Mouse (Mus musculus) adrenal gland, adult 2 months (tissue): ENCODE results near the gene Mllt6. TPM values are rescaled to one million over a fixed set of nuclear protein-coding genes. Genes with fewer than 3 reads are reported as not detected.
A peak's percentile ranks its signal among the peaks of the same experiment; 100 is the strongest.

Source experiments
- DNase-seq: peaks from one replicate; pipeline ENCODE4 v3.0.0; 2021
- polyA plus RNA-seq: library from polyadenylated mRNA; depleted of rRNA; stranded (reverse); fragments of >200 nt; gene quantifications from 2 replicates; pipeline ENCODE4 v1.2.3, GENCODE M21; 2012
- total RNA-seq, 2 experiments: library from RNA; stranded (reverse); gene quantifications; 2 replicates each; pipeline ENCODE4 v1.2.3; 2021

Mllt6 gene
- total and polyA plus RNA-seq, 3 experiments, result 30.6 to 73.0 (median 51.2) TPM

GRCm38 (mm10) chr11:97668160-97668559, 4.9 kb downstream of the Mllt6 start:
- no peak for DNase-seq

DNA sequence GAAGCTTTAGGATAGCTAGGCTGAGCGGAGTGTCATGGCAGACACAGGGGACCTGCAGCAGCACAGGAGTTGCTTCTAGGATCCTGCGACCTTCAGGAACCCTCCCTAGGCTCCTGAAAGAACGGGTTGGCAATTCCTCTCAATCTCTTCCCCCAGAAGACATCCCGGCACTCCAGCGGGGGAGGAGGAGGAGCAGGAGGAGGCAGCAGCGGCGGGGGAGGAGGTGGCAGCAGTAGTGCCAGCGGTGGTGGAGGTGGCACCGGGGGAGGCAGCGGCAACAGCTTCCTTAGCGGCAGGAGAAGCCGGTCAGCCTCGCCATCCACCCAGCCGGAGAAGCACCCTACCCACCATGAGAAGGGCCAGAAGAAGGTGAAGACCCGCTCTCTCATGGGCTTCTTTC, 6.1 kb downstream of the Mllt6 start:
- DNase-seq, result peak; percentile 24

DNA sequence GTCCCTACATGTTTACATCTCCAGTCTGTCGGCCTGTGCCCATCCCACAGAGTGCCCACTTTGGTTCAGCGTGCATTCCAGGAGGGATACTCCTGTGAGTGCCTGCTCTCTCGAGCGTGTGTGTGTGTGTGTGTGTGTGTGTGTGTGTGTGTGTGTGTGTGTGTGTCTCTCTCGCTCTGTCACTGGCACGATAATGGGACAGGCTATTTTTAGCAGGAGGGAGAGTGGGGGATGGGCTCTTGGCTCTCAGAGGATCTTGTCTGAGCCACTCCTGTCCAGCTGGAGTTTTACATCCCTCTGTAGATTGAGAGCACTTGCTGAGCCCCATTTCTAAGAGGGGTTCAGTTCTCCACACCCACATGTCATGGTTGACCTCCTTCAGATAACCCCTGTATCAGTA, 6.6 kb downstream of the Mllt6 start:
- DNase-seq, result peak; percentile 33

GRCm38 (mm10) chr11:97670234-97671176, 7.3 kb downstream of the Mllt6 start:
- no peak for DNase-seq

- no peak for DNase-seq
Measured at GRCm38 (mm10) chr11:97671177-97671527, 7.9 kb downstream of the Mllt6 start.

DNA sequence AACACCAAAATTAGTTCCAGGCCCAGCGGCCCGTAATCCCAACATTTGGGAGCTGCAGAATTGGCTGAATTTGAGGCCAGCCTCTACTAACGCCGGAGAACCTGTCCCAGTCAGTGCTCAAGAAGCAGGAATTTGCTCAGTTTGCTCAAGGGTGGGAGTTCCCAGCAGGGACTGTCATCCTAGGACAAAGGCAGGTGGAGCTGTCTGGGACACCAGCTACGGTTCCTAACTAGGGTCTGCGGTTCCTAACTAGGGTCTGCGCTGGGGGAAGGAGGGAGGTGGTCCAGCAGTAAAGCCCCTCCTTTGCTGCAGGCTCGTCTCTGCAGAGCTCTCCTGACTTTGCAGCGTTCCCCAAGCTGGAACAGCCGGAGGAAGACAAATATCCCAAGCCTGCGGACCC, 9.9 kb downstream of the Mllt6 start:
- DNase-seq, result no peak

DNA sequence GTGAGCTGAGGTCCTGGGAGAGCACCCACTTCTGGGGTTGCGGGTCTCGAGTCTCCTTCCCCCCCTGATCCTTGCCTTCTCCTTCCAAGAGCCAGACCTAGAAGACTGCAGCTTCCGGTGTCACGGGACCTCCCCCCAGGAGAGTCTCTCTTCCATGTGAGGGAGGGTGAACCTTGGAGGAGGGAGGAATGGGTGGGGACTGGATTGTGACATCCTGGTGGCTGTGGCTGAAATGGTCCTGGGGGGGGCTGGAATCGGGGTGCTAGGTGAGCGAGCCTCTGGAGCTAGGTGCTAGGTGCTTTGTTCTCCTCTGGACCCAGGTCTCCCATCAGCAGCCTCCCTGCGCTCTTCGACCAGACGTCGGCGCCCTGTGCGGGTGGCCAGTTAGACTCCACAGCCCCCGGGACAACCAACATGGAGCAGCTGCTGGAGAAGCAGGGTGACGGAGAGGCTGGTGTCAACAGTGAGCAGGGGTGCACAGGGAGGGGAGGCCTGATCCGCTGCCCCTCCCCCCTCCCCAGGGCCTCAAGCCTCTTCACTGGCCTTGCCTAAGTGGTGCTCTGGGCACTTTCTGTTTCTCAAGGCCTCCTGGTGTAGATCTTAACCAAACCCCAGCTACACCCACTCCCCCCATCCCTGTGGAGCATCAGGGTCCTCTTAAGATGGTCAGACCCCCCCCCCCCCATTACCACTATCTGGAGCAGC, 13.0 kb downstream of the Mllt6 start:
- DNase-seq, result no peak

- DNase-seq, result no peak
Measured at GRCm38 (mm10) chr11:97677381-97677780, 14.2 kb downstream of the Mllt6 start.

DNA sequence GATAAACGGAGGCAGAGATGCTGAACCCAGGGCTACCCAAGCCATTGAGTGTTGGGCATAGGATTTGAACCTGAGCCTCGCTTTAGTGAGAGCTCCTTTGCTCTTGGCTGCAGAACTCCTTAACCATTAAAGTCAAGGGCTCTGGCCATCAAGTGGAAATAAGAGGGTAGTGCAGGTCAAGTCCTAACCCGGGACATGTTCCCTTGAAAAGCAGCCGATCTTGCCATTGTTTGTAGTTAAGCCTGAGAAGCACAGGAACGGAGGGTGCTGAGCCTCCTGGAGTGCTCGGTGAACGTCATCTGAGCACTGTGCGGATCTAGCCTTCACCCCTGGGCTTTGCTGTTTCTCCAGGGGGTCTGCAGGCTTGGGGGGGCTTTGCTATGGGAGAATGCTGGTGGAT, 14.6 kb downstream of the Mllt6 start:
- no peak for DNase-seq

DNA sequence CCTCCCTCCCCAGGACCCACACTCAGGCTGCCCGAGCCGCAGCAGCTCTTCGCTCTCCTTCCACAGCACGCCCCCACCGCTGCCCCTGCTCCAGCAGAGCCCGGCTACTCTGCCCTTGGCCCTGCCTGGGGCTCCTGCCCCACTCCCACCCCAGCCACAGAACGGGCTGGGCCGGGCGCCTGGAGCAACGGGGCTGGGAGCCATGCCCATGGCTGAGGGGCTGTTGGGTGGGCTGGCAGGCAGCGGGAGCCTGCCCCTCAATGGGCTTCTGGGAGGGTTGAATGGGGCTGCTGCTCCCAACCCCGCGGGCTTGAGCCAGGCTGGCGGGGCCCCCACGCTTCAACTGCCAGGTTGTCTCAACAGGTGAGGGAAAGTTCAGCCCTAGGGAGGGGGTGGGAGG, 15.1 kb downstream of the Mllt6 start:
- no peak for DNase-seq

- peak; percentile 55 for DNase-seq
Measured at GRCm38 (mm10) chr11:97680430-97680829, 17.2 kb downstream of the Mllt6 start.

- DNase-seq, result no peak
Measured at GRCm38 (mm10) chr11:97682504-97683055, 19.4 kb downstream of the Mllt6 start.

- no peak for DNase-seq
Measured at GRCm38 (mm10) chr11:97684063-97684680, 21.0 kb downstream of the Mllt6 start.

- no peak for DNase-seq
Measured at GRCm38 (mm10) chr11:97684766-97685165, 21.6 kb downstream of the Mllt6 start.

DNA sequence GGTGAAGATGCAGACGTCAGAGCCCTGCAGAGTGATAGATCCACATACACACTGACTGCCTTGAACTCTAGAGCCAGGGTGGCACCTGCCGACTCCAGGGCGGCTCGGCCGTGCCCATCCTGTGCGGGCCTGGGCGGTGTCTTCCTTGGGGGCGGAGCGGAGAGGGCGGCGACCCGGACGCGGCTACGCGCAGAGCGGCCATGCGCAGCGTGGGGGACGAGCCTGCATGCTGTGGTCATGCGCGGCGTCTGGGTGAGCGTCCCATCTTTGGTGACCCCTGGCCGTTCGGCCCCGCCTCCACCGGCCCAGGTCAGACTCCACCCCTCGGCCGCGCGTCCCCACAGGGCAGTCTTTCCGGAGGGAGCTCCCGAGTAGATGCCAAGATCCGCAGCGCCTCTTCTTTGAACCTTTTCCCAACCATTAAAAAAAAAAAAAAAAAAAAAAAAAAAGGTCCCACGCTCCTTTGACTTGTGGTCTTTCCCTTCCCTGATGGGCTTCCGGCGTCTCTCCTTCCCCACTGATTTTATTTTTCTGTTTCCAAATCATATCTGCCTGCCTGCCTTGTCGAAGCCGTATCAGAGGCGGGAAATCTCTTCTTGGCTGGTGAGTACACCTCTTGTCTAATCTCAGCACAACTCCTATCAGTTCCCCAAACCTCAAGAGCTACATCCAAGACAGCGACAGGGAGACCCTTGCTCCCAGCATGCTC, 22.6 kb downstream of the Mllt6 start, which contains the start of gene Cisd3:
Gene Cisd3 (plus strand): TSS at position 214 of the 709 bp plus-strand sequence.
- DNase-seq, result peak; percentile 99

DNA sequence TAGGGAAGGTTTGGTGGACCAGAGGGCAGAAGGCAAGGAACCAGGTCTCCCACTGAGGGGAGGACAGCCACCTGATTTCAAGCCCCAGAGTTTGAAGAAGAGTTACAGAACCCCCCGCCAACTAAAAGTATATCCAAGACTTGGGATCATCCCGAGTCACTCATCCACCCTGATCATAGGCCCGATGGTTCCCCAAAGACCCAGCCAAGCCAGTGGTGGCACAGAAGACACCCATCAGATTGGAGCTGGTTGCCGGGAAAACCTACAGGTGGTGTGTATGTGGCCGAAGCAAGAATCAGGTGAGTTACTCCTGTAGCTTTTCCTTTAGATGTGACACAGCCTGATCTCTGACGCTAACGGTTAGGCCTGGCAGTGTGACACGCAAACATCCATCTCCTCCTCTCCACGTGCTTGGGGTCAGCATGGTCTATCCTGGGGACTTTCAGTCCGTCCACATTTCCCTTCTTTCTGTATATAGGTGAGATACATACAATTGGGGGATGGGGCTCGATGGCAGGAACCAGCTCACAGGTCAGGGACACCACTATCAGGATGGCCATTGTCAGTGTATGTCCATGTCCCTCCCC, 23.2 kb downstream of the Mllt6 start:
- no peak for DNase-seq

- peak; percentile 67 for DNase-seq
Measured at GRCm38 (mm10) chr11:97687061-97687460, 23.8 kb downstream of the Mllt6 start.

- peak; percentile 55 for DNase-seq
Measured at GRCm38 (mm10) chr11:97689861-97690260, 26.6 kb downstream of the Mllt6 start.

- DNase-seq, result no peak
Measured at GRCm38 (mm10) chr11:97694435-97694834, 31.2 kb downstream of the Mllt6 start.

DNA sequence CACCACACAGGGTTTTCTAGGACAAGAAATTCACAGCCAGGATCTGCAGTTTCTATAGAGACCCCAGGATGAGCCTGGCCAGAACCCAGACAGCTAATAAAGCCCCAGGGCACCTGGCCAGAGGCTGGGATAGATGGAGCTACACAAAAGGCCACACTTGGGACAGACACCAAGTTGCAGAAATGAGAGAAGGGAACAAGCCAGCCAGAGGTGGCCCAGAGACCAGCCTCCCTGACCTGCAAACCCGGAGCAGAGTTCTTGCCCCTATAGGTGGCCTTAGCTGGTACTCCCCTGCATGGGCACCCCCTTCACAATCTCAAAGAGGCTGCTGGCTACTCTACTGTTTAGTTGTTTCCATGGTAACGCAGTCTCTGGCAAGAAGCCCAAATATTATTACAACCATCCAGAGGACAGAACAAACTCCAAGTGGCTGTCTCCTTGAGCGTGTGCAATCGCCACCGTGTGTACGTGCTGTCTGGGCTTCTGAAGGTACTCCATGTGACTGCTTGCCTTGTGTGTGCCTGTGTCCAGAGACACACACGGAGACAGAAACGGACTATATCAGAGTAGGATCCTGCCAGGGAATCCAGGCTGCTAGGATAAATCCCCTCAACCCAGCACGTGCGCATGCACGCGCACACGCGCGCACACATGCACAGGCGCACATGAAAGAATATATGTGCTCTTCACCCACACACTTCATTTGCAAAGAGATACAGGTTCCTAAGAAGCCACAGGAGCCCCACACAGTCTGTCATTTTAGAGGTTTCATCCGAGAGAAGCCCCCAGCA, 31.9 kb downstream of the Mllt6 start:
- no peak for DNase-seq
